Mouse (Mus musculus): ENCODE measurements at regions not wholly inside any gene's neighbourhood (a gene's known extent, or its start where the extent isn't known, plus 50 kb on each side); places are given as distances from the start of the nearest gene placed in this dataset.

DNA sequence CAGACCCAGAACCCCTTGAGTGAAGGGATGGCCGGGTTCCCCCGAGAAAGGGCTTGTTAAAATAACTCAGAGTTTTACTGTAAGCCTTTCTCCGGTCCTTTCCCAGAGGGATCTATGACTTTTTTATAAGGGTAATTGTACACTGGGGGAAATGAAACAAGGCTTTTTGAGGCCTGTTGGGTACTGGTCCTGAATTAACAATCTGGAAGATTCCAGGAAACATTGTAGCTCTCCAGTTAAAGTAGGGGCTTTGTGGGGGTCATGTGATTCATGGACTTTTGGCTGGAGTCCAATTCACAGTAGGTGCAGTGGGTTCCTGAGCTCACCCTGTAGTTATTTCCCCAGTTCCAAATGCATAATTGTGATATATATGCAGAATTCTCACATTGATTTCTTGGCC lies 77.1 kb upstream of the Fndc3a start:
- no peak for TF ChIP-seq POLR2A (IDR thresholded peaks at IDR 0.05; ENCODE audit: insufficient read depth, low read length)
- TF ChIP-seq CTCF (IDR thresholded peaks at IDR 0.05; ENCODE audit: low read depth, low read length): no peak
